Mouse (Mus musculus) thymus, adult 18-20 months (tissue): Measurements from ENCODE around the gene Otogl.

Experiments used
- DNase-seq, 2 experiments: peaks; one replicate each; pipeline ENCODE4 v3.0.0; 2022; ENCODE audit warnings: mixed read lengths in 2 of 2

Otogl gene

GRCm38 (mm10) chr10:107905274-107906034 lies 6.5 kb downstream of the Otogl start:
- no peak for DNase-seq

- no peak for DNase-seq
These were observed 10.0 kb downstream of the Otogl start for GRCm38 (mm10) chr10:107901958-107902357.

GRCm38 (mm10) chr10:107901204-107901879 lies 10.6 kb downstream of the Otogl start:
- no peak for DNase-seq

- no peak for DNase-seq
These were observed 12.0 kb downstream of the Otogl start for GRCm38 (mm10) chr10:107899946-107900345.

GRCm38 (mm10) chr10:107896158-107896557 lies 15.8 kb downstream of the Otogl start:
- no peak for DNase-seq

- DNase-seq, result no peak
These were observed 17.0 kb downstream of the Otogl start for GRCm38 (mm10) chr10:107894663-107895581.

GRCm38 (mm10) chr10:107890400-107890799 lies 21.5 kb downstream of the Otogl start:
- DNase-seq, result no peak

GRCm38 (mm10) chr10:107872542-107872941 lies 39.4 kb downstream of the Otogl start:
- peak in 1 of 2 experiments; percentile 32 for DNase-seq

- no peak for DNase-seq
These were observed 39.8 kb downstream of the Otogl start for GRCm38 (mm10) chr10:107872109-107872508.

- no peak for DNase-seq
These were observed 41.4 kb downstream of the Otogl start for GRCm38 (mm10) chr10:107870540-107870939.

- peak; percentile 19 to 60 for DNase-seq
These were observed 43.0 kb downstream of the Otogl start for GRCm38 (mm10) chr10:107868904-107869303.

- DNase-seq, result no peak
These were observed 44.5 kb downstream of the Otogl start for GRCm38 (mm10) chr10:107867414-107867813.

- no peak for DNase-seq
These were observed 51.6 kb downstream of the Otogl start for GRCm38 (mm10) chr10:107860235-107860917.

- no peak for DNase-seq
These were observed 52.7 kb downstream of the Otogl start for GRCm38 (mm10) chr10:107859220-107859619.

GRCm38 (mm10) chr10:107858684-107859083 lies 53.2 kb downstream of the Otogl start:
- no peak for DNase-seq

GRCm38 (mm10) chr10:107844906-107845305 lies 67.0 kb downstream of the Otogl start:
- DNase-seq, result no peak

GRCm38 (mm10) chr10:107834452-107835239 lies 77.3 kb downstream of the Otogl start:
- no peak for DNase-seq

- DNase-seq, result no peak
These were observed 82.8 kb downstream of the Otogl start for GRCm38 (mm10) chr10:107829151-107829550.

- DNase-seq, result no peak
These were observed 98.0 kb downstream of the Otogl start for GRCm38 (mm10) chr10:107813814-107814483.

- DNase-seq, result no peak
These were observed 101.1 kb downstream of the Otogl start for GRCm38 (mm10) chr10:107810649-107811398.
